Mouse (Mus musculus): ENCODE measurements around the gene Gckr.

Gckr gene

DNA sequence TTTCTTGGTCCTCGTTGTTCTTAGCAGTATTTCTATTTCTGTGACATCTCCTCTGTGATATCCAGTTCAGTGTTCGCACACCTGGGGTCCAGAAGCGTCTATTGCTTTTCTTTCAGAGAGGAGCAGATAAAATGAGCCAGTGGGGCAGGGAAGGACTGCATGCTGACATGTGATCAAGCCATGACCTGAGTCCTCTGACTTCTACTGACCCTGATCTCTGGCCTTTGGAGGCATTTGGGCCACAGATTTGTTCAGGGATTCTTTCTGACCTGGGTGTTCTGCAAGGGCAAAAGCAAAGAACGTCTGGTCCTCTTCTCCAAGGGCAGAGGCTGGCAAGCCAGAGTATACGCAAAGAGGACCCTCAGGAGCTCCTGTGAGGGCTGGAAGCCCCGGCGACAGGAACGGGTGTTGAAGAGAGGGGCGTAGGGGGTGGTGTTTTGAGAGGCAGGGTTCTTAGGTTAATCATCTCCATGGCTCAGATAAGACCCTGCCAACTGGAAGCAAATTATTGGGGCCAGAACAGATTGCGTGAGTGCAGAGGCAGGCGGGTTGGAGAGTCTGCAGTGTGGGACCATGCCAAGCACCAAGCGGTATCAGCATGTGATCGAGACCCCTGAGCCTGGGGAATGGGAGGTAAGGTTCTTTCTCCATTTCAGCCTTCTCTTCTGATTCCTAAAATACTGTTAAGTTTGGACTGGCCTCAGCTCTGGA, at the start of gene Gckr:
Gckr (plus strand) TSS at position 397 of the 711 bp plus-strand sequence.
- no peak for DNase-seq (ENCODE audit: low spot score in 2 of 2)

DNA sequence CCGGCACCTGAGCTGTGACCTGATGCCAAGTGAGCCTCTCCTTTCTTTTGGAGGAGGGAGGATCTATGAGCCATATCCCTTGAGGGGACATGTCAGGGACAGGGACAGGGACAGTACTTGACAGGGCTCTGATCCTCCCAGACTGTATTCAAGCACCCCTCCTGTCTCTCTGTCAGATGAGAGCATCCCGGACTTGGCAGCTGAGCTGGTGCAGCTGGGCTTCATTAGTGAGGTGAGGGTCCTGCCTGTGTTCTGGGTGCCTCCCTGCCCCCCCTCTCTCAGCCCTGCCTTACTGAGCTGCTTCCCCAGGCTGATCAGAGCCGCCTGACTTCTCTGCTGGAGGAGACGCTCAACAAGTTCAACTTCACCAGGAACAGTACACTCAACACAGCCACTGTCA, 46.5 kb upstream of the Gckr start:
- DNase-seq (ENCODE audit: low spot score in 2 of 2) = no peak

DNA sequence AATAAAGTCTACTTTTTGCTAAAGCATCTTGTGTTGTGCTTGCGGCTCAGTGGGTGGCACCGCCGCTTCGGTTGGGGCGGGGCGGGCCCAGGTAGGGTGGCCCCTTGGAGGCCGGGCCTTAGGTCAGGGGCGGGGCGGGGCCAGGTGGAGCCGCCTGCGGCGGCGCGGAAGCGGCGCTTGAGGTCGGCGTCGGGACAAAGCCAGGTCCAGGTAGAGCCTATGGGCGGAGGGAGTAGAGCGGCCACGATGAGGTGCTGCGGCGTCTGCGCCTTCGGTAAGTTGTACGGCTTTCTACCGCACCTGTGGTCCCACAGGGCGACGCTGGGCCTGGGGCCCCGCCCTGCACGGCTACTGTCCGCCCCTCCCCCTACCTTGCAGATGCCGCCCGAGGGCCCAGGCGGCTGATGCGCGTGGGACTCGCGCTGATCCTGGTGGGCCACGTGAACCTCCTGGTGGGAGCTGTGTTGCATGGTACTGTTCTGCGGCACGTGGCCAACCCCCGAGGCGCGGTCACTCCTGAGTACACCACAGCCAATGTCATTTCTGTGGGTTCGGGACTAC, 45.6 kb upstream of the Gckr start, which contains the start of gene Krtcap3:
Krtcap3 (plus strand) TSS at position 151 of the 561 bp plus-strand sequence.
- peak in 1 of 2 experiments; percentile 64 for DNase-seq (ENCODE audit: low spot score in 2 of 2)

DNA sequence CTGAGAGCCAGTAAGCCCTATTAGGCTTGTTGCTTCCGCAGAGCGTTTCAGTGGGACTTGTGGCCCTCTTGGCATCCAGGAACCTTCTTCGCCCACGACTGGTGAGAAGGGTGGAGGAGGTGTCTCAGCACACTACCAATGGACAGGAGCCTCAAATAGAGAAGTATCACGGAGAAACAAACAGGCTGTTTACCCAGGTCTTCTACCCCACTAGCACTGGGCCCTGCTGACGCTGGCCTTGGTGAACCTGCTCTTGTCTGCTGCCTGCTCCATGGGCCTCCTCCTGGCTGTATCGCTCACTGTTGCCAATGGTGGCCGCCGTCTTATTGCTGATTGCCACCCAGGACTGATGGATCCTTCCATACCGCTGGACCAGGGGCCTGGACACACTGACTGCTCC, 45.1 kb upstream of the Gckr start:
- no peak for DNase-seq (ENCODE audit: low spot score in 2 of 2)

DNA sequence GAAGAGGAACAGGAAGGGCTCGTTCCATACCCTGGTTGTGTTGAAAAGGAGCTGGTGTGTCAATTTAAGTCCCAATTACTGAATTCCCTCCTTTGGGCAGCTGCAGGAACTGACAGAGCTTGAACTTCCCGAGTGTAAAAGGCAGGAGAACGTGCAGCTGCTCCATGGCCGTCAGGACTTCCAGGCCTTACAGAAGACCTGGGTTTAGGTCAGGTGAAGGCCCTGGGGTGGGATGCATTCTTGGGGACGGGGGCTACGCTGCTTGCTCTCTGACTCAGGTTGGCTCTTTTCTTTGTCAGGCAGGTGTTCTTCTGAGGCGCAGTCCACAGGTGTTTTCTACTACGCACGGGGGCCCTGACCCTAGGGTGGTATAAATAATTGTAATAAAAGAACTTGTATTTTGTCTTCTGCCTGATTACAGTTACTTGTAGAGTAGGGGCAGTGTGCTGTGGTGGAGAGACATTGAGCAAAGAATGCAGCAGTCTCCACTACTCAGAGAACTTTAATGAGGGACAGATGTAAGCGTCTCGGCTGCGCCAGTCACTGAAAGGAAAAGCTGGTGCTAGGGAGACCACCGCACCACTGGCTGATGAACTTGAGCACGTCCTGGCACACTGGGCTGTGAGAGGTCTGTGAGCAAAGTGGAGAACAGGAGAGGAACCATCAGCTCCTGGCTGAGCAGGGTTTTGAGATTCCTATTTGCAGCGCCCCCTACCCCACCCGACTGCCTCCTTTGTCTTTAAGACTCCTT, 44.3 kb upstream of the Gckr start:
- DNase-seq (ENCODE audit: low spot score in 2 of 2) = no peak

DNA sequence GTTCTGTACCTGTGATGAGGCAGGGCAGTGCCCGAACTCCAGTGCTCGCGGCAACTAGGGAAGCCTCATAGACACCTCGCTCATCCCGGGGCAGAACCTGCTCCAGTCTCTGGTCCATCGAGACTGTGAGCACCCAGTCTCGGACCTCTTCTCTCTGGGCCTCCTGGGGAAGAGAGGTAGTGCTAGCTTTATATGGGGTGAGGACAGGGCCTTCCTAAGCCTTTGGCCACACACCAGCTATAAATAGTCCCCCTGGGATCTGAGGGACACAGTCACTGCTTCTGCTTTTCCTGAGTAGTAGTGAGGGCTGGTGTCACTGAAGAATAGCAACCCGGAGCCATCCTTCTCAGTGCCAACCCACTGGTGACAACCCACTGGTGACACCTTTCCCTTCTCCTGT, 43.4 kb upstream of the Gckr start:
- DNase-seq (ENCODE audit: low spot score in 2 of 2) = no peak

DNA sequence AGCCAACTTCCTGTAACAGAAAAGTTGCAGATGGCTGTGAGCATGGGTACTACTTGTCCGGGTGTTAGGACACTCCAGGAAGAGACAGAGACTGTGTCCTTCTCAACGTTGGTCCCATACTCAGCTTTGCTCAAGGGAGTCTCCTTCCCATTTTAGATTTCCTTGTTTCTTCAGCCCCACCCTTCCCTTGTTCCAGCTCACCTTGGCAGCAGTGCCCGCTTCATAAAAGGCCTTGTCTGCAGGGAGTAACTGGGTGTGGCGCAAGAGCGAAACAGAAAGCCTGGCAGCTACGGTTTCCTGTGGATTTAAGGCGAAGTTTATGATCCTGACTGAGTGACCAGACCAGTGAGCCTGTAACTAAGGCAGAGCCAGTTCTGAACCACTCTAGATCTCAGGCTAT, 42.8 kb upstream of the Gckr start:
- no peak for DNase-seq (ENCODE audit: low spot score in 2 of 2)

DNA sequence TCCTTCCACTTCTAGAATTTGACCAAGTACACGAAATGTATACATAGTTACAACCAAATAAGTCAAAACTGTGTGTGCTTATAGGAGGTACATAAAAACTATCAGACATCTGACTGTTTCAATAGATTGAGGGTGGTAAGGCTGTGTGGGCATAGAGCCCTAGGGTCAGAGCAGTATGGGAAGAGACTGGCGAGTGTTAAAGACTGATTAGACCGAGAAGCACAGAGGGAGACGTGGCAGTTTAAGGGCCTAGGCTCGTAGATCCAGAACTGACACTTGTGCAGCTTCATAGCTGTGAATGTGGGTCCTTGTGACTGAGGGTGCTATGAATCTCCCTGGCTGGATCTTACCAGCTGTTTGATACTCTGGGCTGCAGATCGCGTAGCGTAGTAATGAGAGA, 42.3 kb upstream of the Gckr start:
- DNase-seq (ENCODE audit: low spot score in 2 of 2) = no peak

DNA sequence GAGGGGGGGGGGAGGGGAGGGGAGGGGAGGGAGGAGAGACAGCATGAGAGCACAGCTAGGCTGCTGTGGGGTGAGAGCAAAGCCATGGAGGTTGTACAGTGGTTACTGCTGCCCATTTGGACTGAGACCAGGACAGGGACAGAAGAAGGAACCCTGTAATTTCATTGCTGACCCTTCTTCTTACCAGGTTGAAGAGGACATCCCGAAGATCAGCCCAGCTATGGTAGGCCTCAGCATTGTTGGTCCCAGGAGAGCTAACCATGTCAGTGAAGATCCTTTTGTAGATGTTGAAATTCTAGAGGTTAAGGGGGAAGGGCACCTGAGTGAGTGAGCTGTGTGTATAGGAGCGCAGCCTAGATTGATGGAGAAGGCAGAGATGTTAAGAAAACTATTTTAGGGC, 41.9 kb upstream of the Gckr start:
- no peak for DNase-seq (ENCODE audit: low spot score in 2 of 2)

DNA sequence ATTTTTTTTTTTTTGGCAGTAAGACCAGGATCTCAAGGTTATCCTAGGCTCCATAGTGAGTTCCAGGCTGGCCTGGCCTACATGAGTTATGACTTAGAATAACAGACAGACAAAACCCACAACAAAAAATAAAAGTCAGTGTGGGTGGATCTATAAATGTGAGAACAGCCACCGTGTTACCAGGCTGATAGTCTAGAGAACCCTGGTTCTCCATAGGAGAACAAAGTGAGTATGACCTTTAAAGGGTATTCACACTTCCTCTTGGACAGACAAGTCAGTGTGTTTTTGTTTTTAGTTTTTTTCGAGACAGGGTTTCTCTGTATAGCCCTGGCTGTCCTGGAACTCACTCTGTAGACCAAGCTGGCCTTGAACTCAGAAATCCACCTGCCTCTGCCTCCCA, 41.3 kb upstream of the Gckr start:
- DNase-seq (ENCODE audit: low spot score in 2 of 2) = no peak

DNA sequence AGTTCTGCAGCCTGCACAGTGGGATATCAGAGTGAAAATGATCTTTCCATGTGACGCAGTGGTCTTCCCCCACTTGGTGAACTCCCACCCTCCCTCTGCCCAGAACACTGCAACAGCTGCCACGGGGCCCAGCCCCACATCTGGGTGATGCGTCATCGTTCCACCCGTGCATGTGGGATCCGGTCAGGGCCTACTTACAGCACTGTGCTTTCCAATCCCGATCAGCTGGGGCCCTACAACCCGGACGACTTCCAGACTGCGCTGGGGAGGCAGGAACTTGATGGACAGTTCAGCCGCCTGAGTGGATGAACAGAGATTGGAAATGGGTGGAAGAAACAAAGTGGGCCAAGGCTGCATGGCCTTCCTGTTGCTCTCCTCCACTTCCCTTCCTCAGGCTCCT, 39.6 kb upstream of the Gckr start:
- no peak for DNase-seq (ENCODE audit: low spot score in 2 of 2)

DNA sequence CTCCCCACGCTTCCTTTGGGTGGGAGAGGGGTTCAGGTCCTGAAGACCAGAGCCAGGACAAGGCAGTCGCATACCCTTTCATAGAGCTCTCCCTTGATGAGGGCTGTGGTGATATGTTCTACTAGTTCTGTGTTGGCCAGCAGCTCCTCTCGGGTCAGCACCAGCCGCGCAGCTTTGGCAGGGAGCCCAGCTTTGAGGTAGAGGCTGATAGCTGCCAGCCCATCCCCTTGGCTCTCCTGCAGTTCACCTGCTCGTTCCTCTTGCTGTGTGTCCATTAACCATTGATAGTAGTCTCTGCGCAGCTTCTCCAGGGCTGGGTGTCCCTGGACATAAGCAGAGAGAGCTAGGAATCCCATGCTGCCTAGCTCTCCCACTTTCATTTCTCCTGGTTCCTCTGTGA, 31.1 kb upstream of the Gckr start:
- no peak for DNase-seq (ENCODE audit: low spot score in 2 of 2)

DNA sequence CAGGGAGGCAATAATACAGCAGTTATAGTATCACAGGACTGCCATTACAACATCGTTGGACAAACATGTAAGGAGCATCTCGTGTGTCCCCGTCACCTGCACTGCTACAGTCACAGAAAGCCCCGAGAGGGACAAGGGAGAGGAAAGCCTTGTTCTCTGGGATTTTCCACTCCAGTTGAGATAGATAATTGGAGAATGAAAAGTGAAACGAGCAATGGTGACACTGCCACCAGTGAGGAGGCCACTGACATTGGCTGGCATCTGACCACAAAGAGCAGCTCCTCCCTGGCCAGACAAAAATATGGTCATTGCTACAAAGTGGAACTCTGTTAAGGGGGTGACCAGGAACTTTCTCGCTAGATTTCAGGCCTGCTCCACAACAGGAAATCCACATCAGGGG, 29.6 kb upstream of the Gckr start:
- no peak for DNase-seq (ENCODE audit: low spot score in 2 of 2)

DNA sequence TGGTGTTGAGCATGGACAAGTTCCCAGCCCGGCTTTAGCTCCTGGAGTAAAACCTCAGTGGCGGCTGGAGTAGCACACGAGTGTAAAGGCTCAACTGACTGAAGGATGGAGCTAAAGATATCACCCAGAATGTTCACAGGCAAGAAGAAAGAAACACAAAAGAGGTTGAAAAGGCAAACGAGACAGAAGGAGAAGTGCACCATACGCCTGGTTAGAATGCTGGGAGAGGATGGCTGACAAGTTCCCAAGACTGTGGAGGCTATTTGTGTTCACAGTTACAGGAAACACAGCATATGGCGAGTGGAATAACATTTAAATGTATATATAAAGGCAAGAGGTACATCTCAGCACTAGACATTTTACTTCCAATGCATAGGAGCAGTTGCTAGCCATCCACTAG, 24.2 kb upstream of the Gckr start:
- no peak for DNase-seq (ENCODE audit: low spot score in 2 of 2)

DNA sequence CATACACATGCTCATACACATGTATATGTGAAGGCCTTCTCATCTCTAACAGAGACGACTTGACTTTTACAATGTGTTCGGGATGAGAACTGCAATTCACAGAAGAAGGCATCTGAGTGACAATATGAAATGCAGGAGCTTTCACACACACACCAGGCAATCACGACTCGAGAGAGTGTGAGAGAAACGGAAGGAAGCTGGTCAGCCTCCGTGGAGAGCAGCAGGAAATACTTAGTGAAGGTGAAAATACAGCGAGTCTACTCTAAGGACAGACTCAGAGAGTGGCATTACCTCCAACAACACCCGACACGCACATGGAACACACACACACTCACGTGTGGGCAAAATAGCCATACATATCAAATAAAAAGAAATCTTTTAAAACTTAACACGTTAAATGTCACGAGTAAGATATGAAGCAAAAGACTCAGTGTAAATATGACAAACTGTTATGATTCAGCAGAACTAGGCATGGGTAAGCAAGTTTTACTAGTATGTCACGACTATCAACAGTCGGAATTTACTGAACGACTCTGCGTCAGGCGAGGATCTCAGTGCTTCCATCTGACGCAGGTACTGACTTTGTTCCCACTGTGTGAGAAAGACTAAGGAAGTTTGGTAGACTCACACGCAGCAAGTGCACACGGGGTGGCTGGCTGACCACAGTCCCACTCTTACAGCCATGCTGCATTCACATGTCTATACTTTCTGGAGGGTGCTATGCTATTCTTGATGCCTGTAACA, 17.8 kb upstream of the Gckr start:
- DNase-seq (ENCODE audit: low spot score in 2 of 2) = no peak

DNA sequence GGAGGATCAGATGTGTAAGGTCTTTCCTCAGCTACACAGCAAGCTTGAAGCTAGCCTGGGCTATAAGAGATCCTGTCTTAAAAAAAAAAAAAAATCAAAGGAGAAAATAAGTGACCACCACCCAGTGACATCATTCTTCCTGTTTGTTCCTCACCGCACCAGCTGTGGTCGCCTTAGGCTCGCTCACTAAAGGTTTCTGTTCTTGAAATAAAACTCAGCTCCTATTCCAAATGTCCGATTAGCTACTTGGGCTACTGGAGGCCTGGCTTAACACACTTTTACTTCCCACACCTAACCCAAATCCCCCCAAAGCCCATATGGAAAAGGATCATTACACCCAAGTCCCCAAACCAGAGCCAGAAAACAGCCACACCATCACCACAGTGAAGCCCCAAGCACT, 9.0 kb upstream of the Gckr start:
- no peak for DNase-seq (ENCODE audit: low spot score in 2 of 2)

DNA sequence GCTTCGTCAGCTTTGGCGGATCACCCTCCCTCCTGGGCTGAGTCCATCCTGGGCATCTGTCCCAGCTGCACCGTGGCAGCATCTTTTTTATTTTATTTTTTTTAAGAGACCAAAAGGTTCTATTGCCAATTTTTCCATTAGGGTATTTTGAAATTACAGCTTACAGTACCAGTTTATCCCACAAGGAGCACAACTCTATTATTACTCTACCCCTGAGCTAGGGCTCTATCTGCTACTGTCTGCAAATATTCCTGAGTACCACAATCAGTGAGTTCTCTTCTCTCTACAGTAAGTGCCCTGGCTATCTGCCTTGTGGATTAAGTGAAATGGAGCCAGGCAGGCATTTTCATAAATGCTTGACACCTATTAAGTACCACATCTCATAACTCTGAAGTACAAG, 8.6 kb upstream of the Gckr start:
- no peak for DNase-seq (ENCODE audit: low spot score in 2 of 2)

DNA sequence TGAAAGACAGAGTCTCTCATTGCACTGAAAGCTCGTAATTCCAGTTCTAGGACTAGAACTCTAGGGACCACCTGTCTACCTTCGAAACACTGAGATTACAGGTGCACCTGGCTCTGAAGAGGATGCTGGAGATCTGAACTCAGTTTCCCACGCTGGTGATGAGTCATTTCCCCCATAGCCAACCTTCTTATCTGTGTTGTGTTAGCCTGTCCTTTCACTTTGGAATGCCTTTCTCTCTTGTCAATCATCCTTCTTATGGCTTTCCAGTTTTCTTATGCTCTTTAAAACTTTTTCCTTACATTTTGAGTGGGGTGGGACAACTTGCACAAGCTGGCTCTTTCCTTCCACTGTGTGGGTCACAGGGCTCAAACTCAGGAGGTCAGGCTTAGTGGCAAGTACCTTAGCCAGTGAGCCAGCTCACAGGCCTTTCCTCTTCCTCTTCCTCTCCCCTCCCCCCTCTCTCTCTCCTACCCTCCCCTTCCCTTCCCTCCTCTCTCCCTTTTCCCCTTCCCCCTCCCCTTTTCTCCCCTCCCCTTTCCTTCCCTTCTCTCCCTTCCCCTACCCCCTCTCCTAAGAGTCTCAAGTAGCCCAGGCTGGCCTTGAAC, 7.5 kb upstream of the Gckr start:
- DNase-seq (ENCODE audit: low spot score in 2 of 2) = no peak

DNA sequence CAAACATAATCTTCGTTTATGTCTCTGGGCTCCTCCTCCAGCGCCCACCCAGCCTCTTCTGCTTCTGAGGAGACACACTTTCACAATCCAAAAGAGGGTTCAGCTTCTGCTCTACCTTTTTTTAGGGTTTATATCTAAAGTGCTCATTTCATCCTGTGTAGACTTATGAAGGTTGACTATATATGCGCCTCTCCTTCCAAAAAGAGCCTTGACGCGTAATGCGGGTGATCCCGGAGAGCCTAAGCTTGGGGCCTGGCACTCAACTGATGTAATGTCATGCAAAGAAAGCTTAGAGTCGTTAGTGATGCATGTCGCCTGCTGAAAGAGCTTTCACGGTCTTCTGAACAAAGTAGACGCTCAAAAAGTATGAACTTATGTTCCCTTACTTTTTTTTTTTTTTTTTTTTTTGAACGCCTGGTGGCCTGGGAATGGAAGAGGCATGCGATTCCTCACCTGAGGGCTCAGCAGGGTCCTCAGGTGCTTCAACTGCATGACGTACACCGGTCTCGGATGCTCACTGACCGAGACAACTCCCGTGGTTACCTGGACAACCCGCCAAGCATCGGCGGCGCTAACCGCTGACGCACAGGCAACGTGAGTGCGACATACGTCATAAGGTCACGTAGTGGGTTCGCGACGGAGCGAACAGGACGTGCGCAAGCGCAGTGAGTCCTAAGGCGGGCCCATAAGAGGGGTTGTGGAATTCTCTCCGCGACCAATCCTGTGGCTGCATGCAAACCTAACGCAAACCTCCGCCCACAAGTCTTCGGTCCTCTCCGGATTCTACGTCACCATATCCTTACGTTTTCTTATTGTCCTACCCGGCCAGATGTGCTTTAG, 6.5 kb upstream of the Gckr start, which contains the start of gene Ift172:
Ift172 (minus strand) TSS at position 596 of the 840 bp plus-strand sequence.
- peak; percentile 93 to 95 for DNase-seq (ENCODE audit: low spot score in 2 of 2)

DNA sequence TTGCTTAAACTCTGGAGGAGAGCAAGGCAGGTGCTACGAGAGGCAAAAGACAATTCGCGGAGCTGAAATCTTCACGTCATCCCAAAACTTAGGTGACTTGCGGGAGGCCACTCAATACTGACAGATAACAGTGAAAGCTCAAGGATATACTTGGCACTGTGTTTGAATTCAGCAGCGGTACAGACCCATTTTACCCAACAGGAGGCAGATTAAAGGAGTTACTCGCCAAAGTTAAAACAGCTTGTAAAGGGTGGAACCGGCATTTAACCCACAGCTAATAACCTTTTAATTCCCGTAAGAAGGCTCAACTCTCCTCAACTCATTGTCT, 5.9 kb upstream of the Gckr start:
- DNase-seq (ENCODE audit: low spot score in 2 of 2) = no peak

DNA sequence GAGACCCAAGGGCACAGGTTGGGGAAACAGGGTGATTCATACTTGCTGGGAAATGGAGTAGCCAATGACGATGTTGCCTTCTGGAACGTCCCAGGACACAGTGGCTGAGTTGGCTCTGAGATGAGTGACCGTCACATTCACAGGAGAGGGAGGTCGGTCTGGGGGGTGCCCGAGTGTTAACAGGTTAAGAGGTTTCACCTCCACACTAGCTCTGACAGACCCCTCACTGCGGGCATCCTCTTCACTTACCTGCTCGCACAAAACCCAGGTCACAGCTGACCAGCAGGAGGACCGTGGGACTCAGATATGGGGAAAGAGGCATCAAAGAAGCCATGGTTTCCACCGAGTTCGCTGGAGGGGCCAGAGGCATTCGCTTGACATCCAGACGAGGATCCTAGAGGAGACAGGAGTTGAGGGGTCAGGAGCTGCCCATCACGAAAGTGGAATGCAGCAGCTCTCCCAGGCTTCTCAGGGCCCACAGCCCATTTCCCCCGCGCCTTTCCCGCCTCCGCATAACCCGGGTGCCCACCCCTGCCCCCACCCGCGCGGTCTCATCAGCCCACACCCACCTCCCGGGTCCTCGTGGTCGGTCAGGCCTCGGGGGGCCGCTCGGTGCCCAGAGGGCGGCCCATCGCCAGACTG, 2.2 kb upstream of the Gckr start:
- DNase-seq (ENCODE audit: low spot score in 2 of 2) = no peak

All from urinary bladder, postnatal 4 days (tissue).